Mouse (Mus musculus) natural killer cell, adult 2 months (primary cell): ENCODE measurements around the gene Olfr1299.

Experiments
- DNase-seq, 2 experiments: peaks; one replicate each; pipeline ENCODE4 v3.0.0; 2022; ENCODE audit warnings: low spot score in 2 of 2

Olfr1299 gene

DNA sequence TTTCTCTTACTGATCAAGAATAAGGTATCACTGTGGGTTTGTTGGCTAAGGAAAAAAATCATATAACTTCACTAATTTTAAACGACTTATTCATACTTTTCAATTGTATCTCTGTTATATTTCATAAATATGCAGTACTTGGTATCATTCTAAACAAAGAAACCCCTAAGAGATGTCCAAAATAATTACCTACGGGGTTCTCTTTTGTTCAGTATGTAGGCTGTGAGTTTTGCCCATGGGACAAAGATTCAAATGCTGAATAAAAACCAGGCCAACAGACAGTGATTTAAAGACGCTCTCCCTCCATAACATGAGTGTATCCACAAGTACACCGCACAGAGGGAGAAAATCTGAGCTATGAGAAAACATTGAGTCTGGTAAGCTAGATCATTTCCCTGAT is at the start of gene Olfr1299:
Gene Olfr1299, plus strand, starts transcription at position 301 of the 400 bp plus-strand sequence.
- no peak for DNase-seq

DNA sequence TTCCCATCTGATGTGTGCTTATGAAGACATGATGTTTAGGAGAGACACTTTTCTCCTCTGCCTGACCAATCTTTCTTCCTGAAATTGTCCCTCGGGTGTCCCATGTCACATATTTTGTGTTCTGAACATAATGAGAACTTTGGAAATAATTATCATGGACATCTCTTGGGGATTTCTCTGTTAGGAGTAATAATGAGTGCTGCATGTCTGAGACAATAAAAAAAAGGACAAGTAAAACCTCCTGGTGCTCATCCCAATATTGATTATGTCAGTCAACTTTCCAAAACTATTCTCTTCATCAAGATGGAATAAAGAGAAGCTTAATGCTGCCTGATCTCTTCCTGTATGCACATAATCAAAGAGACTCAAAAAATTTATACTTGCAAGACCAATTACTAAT is 34.8 kb upstream of the Olfr1299 start, which contains the start of gene Olfr1297:
Gene Olfr1297, minus strand, starts transcription at position 101 of the 400 bp plus-strand sequence.
- DNase-seq: no peak

- DNase-seq: no peak
These were observed 12.1 kb upstream of the Olfr1299 start, which contains the start of gene Olfr1298 for GRCm38 (mm10) chr2:111649101-111649500. Gene Olfr1298 (minus strand): TSS chr2:111649201.
